Mouse (Mus musculus) limb, embryonic 14.5 days (tissue): ENCODE results near the gene Bpifb1. TPM values are rescaled to one million over a fixed set of nuclear protein-coding genes. Genes with fewer than 3 reads are reported as not detected.
"Not testable (repeated sequence)": the region's sequence is repeated elsewhere in the genome, so short reads cannot be mapped to it uniquely, and the experiment has no call there.

Experiments used
- ATAC-seq: fragments of 200-750 bp; cut with Nextera tagmentation; 2 replicates; pipeline ENCODE4 v1.8.0; 2017; ENCODE audit warnings: low read depth, moderate number of reproducible peaks, moderate TSS enrichment; ENCODE audit not compliant: low FRiP score
- DNase-seq: peaks from one replicate; pipeline ENCODE4 v3.0.0-alpha.2; 2015; ENCODE audit warnings: low spot score
- H3K27ac ChIP-seq: fragments of 300-500 bp; sonication (generic); replicated peaks from 2 replicates; pipeline ENCODE4 v1.5.1; 2014; ENCODE audit warnings: low read depth, mild to moderate bottlenecking, low read length, moderate library complexity, mixed read lengths
- H3K27me3 ChIP-seq: fragments of 300-500 bp; sonication (generic); 2 replicates; pipeline ENCODE4 v1.6.1; 2014; ENCODE audit warnings: low read length, mixed read lengths; ENCODE audit not compliant: control insufficient read depth, insufficient read depth
- H3K36me3 ChIP-seq: fragments of 300-500 bp; sonication (generic); 2 replicates; pipeline ENCODE4 v1.6.1; 2014; ENCODE audit warnings: mild to moderate bottlenecking, low read length, moderate library complexity, mixed read lengths; ENCODE audit not compliant: control insufficient read depth, insufficient read depth
- H3K4me1 ChIP-seq: fragments of 300-500 bp; sonication (generic); 2 replicates; pipeline ENCODE4 v1.6.1; 2014; ENCODE audit warnings: antibody characterized with exemption, low read length, mixed read lengths; ENCODE audit not compliant: control insufficient read depth, insufficient read depth
- H3K4me2 ChIP-seq: fragments of 300-500 bp; sonication (generic); replicated peaks from 2 replicates; pipeline ENCODE4 v1.6.1; 2014; ENCODE audit warnings: low read depth, mild to moderate bottlenecking, low read length, moderate library complexity; ENCODE audit not compliant: severe bottlenecking
- H3K4me3 ChIP-seq: fragments of 300-500 bp; sonication (generic); replicated peaks from 2 replicates; pipeline ENCODE4 v1.5.1; 2014; ENCODE audit warnings: low read length
- H3K9ac ChIP-seq: fragments of 300-500 bp; sonication (generic); 2 replicates; pipeline ENCODE4 v1.6.1; 2014; ENCODE audit warnings: mild to moderate bottlenecking, low read depth, low read length, moderate library complexity; ENCODE audit not compliant: severe bottlenecking
- H3K9me3 ChIP-seq: fragments of 300-500 bp; sonication (generic); 2 replicates; pipeline ENCODE4 v1.6.1; 2016; ENCODE audit warnings: low read length; ENCODE audit not compliant: control insufficient read depth
- POLR2A ChIP-seq: fragments of 200-500 bp; IDR thresholded peaks from 2 replicates; pipeline ENCODE4 v1.8.0; 2012; ENCODE audit warnings: inconsistent platforms, mild to moderate bottlenecking, moderate library complexity, borderline replicate concordance; ENCODE audit not compliant: insufficient read depth, insufficient read length; ENCODE audit errors: extremely low read depth
- WGBS: fragments of 180-500 bp; shearing (Covaris S2); extraction: QIAGEN DNeasy Blood & Tissue Kit; methylation state at CpG from one replicate; pipeline ENCODE4 v1.1.7; 2014; 5-methylcytosine and 5-hydroxymethylcytosine counted together
- polyA plus RNA-seq, 2 experiments: library from polyadenylated mRNA; depleted of rRNA in 1 of 2; stranded (reverse) in 1 of 2; unstranded in 1 of 2; fragments of >200 nt; fragmentation: Nextera tagmentation in 1 of 2; extraction: Ambion mirVana in 1 of 2; gene quantifications; 2 replicates each; pipeline versions ENCODE4 v1.2.1 to v1.2.3; 2012 to 2014

Gene Bpifb1
- polyA plus RNA-seq, 2 experiments = 0.26 TPM; not detected in 1

DNA sequence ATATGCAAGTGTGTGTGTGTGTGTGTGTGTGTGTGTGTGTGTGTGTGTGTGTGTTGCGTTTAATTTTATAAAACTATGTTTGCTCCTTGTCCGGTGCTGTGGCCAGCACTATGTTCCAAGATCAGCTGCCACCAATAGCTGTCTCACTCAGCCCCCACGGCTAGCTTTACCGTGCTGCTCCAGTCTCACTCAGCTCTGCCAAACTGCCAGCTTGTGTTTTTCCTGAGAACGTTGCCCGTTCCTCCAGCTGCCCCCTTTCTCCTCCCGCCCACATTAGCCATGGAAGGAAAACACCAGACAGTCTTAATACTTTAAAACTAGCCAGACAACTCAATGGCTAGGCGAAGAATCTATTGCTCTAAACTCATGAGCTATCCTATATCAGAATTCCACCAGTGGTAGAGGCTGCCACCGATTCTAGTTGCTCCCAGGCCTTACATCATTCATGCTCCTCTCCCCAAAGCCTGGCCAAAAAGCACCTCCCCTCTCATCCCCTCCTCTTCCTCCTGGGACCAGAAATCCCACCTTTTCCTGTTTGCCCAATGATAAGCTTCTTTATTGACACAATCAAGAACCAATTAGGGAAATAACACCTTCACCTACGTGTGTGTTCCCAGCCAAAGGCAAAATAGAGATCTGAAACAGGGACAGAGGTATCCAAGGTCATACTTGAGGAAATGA lies 52.9 kb downstream of the Bpifb1 start:
- no peak for TF ChIP-seq POLR2A
- H3K9me3 ChIP-seq = no peaks in the 10 kb centered on the region
- H3K27me3 ChIP-seq = no peaks in the 10 kb centered on the region

DNA sequence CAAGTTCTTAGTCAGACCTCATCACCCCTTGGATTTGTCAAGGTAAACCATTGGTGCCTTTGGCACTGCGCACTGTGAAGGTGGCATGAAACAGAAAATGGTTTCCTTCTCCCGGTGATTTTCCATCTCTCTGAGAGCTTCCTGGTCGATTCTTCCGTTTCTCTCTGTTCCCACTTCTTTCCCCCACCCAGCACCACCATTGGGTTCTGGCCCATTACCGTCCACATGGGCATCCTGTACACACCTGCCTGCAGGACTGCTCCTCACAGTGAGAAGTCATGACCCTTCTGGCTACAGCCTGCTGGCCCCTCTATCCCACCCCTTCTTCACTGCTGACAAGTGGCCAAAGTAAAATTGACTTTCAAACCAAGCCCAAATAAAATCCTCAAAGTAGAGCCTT lies 54.7 kb downstream of the Bpifb1 start:
- no peak overlapping the region for H3K9ac ChIP-seq
- DNase-seq (no peak), ATAC-seq (no peak)
- WGBS = 92% methylated on average over 5 of the region's 5 CpGs
- no peaks in the 10 kb centered on the region for H3K27me3 ChIP-seq
- H3K4me2 ChIP-seq = no peak overlapping the region
- H3K27ac ChIP-seq = no peak overlapping the region
- no peaks in the 10 kb centered on the region for H3K4me1 ChIP-seq
- TF ChIP-seq POLR2A = no peak
- no peaks in the 10 kb centered on the region for H3K36me3 ChIP-seq
- no peak overlapping the region for H3K4me3 ChIP-seq
- no peaks in the 10 kb centered on the region for H3K9me3 ChIP-seq

More for the DNA sequence above, 52.9 kb downstream of the Bpifb1 start:
- no peak for DNase-seq
- Histone ChIP-seq H3K4me1 (no peaks in the 10 kb centered on the region), H3K4me3 (no peak overlapping the region), H3K36me3 (no peaks in the 10 kb centered on the region), H3K9ac (no peak overlapping the region), H3K27ac (no peak overlapping the region), H3K4me2 (no peak overlapping the region)
- no peak for ATAC-seq
- 85% methylated on average over 10 of the region's 10 CpGs for WGBS

DNA sequence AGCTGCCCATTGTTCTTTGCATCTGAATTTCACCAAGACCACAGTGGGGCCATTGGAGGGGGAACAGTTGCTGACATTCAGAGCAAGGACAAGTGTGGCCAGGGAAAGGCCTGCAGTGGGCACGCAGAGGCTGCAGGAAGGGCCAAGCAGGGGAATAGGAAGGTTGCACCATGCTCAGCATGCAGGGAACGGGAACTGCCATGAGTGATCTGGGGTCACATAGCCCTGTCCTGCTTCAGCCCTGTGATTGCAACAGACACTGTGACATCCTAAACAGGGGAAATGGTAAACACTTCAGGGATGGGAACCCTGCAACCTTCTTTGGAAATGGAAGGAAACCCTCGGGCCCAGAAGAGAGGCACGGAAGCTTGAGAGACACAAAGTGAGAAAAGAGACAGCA lies 64.6 kb downstream of the Bpifb1 start:
- H3K4me2 ChIP-seq, H3K9ac ChIP-seq, H3K36me3 ChIP-seq, H3K9me3 ChIP-seq, ATAC-seq, H3K4me1 ChIP-seq, H3K27me3 ChIP-seq, DNase-seq, H3K27ac ChIP-seq, H3K4me3 ChIP-seq: not testable (repeated sequence)
- 94% methylated on average over 2 of the region's 4 CpGs for WGBS

DNA sequence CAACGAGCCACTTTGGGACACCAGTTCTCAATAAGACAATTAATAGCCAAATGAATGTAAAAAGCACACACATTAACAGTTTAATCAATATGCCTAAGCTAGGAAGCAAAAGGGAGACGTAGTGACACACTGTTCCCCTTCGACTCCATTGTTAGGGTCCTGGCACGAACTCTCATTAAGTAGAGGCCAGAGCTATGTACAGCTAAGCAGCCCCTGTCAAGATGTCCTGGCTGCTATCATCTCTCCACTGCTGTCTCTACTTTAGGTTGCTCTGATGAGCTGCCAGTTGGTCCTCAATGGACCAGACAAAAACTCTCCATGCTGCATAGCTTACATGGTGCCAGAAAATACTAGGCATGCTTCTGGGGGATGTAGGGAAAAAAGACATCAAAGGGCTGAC lies 65.2 kb downstream of the Bpifb1 start:
- Histone ChIP-seq H3K9ac (no peak overlapping the region), H3K36me3 (no peaks in the 10 kb centered on the region), H3K27ac (no peak overlapping the region), H3K4me2 (no peak overlapping the region), H3K27me3 (no peaks in the 10 kb centered on the region), H3K9me3 (no peaks in the 10 kb centered on the region), H3K4me3 (no peak overlapping the region), H3K4me1 (no peaks in the 10 kb centered on the region)
- no peak for TF ChIP-seq POLR2A
- 86% methylated on average over 4 of the region's 4 CpGs for WGBS
- ATAC-seq = no peak
- no peak for DNase-seq

DNA sequence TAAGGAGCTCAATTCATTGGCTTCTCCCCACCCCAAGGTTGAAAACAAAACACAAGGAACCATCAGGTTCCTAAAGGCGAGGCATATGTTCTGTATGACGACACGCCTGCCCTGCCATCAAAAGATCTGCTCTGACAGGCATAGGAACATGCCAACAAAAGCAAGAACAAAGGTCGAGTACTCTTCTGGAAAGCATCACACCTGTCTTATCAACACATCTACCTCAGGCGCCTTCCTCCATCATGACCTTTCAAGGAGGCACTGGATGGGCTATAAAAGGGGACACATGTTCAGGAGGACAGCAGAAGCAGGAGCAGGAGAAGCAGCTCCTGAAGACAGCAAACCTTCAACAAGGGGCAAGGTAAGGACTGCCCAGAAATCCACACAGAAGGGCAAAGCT lies 66.9 kb downstream of the Bpifb1 start, which contains the start of gene Bpifb9a:
TSS of gene Bpifb9a (plus strand) at position 301 of the 400 bp plus-strand sequence.
- H3K27ac ChIP-seq, ATAC-seq, H3K4me3 ChIP-seq, H3K9ac ChIP-seq, H3K27me3 ChIP-seq, H3K36me3 ChIP-seq, H3K4me1 ChIP-seq, DNase-seq, H3K9me3 ChIP-seq, H3K4me2 ChIP-seq: not testable (repeated sequence)
- WGBS = 80% methylated on average over 5 of the region's 5 CpGs

DNA sequence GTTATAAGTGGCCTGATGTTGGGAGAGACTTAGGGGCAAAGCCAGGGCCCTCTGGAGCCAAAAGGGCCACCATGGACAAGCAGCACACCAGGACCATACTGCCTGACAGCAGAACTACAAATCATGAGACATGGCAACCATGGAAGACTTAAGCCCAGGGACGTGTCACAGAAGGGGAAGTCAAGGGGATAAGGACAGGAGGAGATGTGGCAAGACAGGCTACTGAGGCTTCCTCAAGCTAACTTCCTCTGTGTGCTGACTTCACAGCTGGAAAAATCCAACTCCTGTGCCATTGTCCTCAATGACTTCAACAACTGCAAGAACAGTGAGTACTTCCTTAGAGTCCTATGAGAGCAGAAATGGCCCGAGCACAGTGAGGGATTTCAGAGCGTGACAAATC lies 73.8 kb downstream of the Bpifb1 start:
- H3K36me3 ChIP-seq = not testable (repeated sequence)

More for the DNA sequence above, 73.8 kb downstream of the Bpifb1 start:
- not testable (repeated sequence) for H3K9ac ChIP-seq, H3K4me3 ChIP-seq, ATAC-seq, H3K27me3 ChIP-seq, H3K4me1 ChIP-seq, H3K27ac ChIP-seq, DNase-seq, H3K4me2 ChIP-seq, H3K9me3 ChIP-seq
- 94% methylated on average over 2 of the region's 3 CpGs for WGBS

Other genes starting within 250 kb of the Bpifb1 start
- not detected in 2 replicates for gene Bpifa6, start 215.9 kb upstream of the Bpifb1 start, polyA plus RNA-seq (2012; rRNA removed)
- gene Bpifa6, start 215.9 kb upstream of the Bpifb1 start, polyA plus RNA-seq (2014; fragmentation: Nextera tagmentation; extraction: Ambion mirVana) = not detected in 2 replicates
- gene Bpifa2, start 182.6 kb upstream of the Bpifb1 start, polyA plus RNA-seq (2012; rRNA removed) = not detected in 2 replicates
- gene Bpifa2, start 182.6 kb upstream of the Bpifb1 start, polyA plus RNA-seq (2014; fragmentation: Nextera tagmentation; extraction: Ambion mirVana) = not detected in 2 replicates
- not detected in 2 replicates for gene Bpifa3, start 60.5 kb upstream of the Bpifb1 start, polyA plus RNA-seq (2012; rRNA removed)
- not detected in 2 replicates for gene Bpifa3, start 60.5 kb upstream of the Bpifb1 start, polyA plus RNA-seq (2014; fragmentation: Nextera tagmentation; extraction: Ambion mirVana)
- 0.09 TPM in 1 of 2 replicates, not detected in the other for gene Bpifa1, start 47.9 kb upstream of the Bpifb1 start, polyA plus RNA-seq (2012; rRNA removed)
- gene Bpifa1, start 47.9 kb upstream of the Bpifb1 start, polyA plus RNA-seq (2014; fragmentation: Nextera tagmentation; extraction: Ambion mirVana) = not detected in 2 replicates
- not detected in 2 replicates for gene Bpifa5, start 28.2 kb upstream of the Bpifb1 start, polyA plus RNA-seq (2012; rRNA removed)
- gene Bpifa5, start 28.2 kb upstream of the Bpifb1 start, polyA plus RNA-seq (2014; fragmentation: Nextera tagmentation; extraction: Ambion mirVana) = not detected in 2 replicates
- 0.74 and 0.97 TPM in 2 replicates for gene Bpifb5, start 32.9 kb downstream of the Bpifb1 start, polyA plus RNA-seq (2012; rRNA removed)
- gene Bpifb5, start 32.9 kb downstream of the Bpifb1 start, polyA plus RNA-seq (2014; fragmentation: Nextera tagmentation; extraction: Ambion mirVana) = 0.32 and 0.48 TPM in 2 replicates
- gene Bpifb9a, start 67.0 kb downstream of the Bpifb1 start, polyA plus RNA-seq (2012; rRNA removed) = not detected in 2 replicates
- not detected in 2 replicates for gene Bpifb9a, start 67.0 kb downstream of the Bpifb1 start, polyA plus RNA-seq (2014; fragmentation: Nextera tagmentation; extraction: Ambion mirVana)
- gene Bpifb9b, start 116.4 kb downstream of the Bpifb1 start, polyA plus RNA-seq (2012; rRNA removed) = not detected in 2 replicates
- not detected in 2 replicates for gene Bpifb9b, start 116.4 kb downstream of the Bpifb1 start, polyA plus RNA-seq (2014; fragmentation: Nextera tagmentation; extraction: Ambion mirVana)
- gene Cdk5rap1, start 182.2 kb downstream of the Bpifb1 start, polyA plus RNA-seq (2012; rRNA removed) = 16.6 and 20.0 TPM in 2 replicates
- gene Cdk5rap1, start 182.2 kb downstream of the Bpifb1 start, polyA plus RNA-seq (2014; fragmentation: Nextera tagmentation; extraction: Ambion mirVana) = 9.0 and 13.0 TPM in 2 replicates
- 11.0 and 14.9 TPM in 2 replicates for gene Snta1, start 217.3 kb downstream of the Bpifb1 start, polyA plus RNA-seq (2012; rRNA removed)
- 5.0 and 5.2 TPM in 2 replicates for gene Snta1, start 217.3 kb downstream of the Bpifb1 start, polyA plus RNA-seq (2014; fragmentation: Nextera tagmentation; extraction: Ambion mirVana)
- 26.4 and 36.0 TPM in 2 replicates for gene Cbfa2t2, start 245.7 kb downstream of the Bpifb1 start, polyA plus RNA-seq (2012; rRNA removed)
- gene Cbfa2t2, start 245.7 kb downstream of the Bpifb1 start, polyA plus RNA-seq (2014; fragmentation: Nextera tagmentation; extraction: Ambion mirVana) = 35.7 and 40.0 TPM in 2 replicates